Mouse (Mus musculus) macrophage (primary cell): ENCODE measurements around the gene Gm43720. TPM values are rescaled to one million over a fixed set of nuclear protein-coding genes. Genes with fewer than 3 reads are reported as not detected.

Experiments used
- H3K27ac ChIP-seq: fragments of 350-480 bp; formaldehyde crosslinking; 2 replicates; pipeline ENCODE4 v1.9.0; 2021
- H3K36me3 ChIP-seq: fragments of 350-480 bp; formaldehyde crosslinking; 2 replicates; pipeline ENCODE4 v1.9.0; 2021; ENCODE audit errors: inconsistent target
- H3K4me3 ChIP-seq: fragments of 350-480 bp; formaldehyde crosslinking; 2 replicates; pipeline ENCODE4 v1.9.0; 2021; ENCODE audit errors: inconsistent target
- H3K79me2 ChIP-seq: fragments of 350-480 bp; formaldehyde crosslinking; 2 replicates; pipeline ENCODE4 v1.9.0; 2021; ENCODE audit errors: inconsistent target
- WGBS: methylation state at CpG from one replicate; pipeline ENCODE4 v1.1.7; 2026; ENCODE audit warnings: inconsistent platforms; ENCODE audit not compliant: missing documents; 5-methylcytosine and 5-hydroxymethylcytosine counted together
- polyA plus RNA-seq: library from polyadenylated mRNA; stranded (reverse); fragments of 250-400 nt; gene quantifications from 3 replicates; pipeline ENCODE4 v1.2.4, GENCODE M21; 2018; ENCODE audit warnings: inconsistent platforms

Gene Gm43720
- polyA plus RNA-seq, 1 experiment from 2014 or later: not detected

DNA sequence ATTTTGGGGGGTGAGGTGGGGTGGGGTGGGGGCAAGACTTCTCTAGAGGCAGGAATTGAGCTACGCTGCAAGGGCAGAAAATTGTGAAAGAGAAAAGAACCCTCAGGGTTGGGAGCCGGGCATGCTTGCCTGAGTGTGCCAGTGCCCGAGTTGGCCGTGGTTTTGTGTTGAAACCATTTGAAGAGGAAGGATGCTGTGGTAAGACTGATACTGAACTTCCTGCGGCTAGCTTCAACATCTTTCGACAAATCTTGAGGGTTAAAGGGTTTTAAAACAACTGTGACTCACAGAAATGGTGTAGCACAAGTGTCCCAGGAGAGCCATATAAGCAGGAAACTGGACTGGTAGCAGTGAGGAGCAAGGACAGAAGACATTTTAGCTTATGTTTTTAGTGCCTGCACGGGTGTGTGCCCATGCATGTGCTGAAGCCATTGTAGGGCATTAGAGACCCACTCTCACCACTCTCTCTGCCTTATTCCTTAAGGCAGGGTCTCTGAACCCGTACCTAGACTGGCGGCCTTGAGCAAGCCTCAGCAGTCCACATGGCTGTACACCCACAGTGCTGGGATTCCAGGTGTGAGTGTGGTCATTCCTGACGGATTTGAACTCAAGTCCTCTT lies 22.7 kb downstream of the Gm43720 start:
- WGBS: 4% methylated on average over 10 of the region's 10 CpGs
- Histone ChIP-seq H3K4me3 (no peak overlapping the region; the same call in 1 of the 2 replicates), H3K79me2 (peaks cover 34% of the 10 kb centered on the region; the same call in 1 of the 2 replicates), H3K36me3 (peaks cover 23% of the 10 kb centered on the region), H3K27ac (peak overlapping the region; percentile 91)

GRCm38 (mm10) chr5:138256094-138256467 lies 23.7 kb downstream of the Gm43720 start:
- H3K4me3 ChIP-seq: peak overlapping the region; percentile 72
- peak overlapping the region; percentile 91 for H3K27ac ChIP-seq
- 5% methylated on average over 7 of the region's 7 CpGs for WGBS
- peaks cover 22% of the 10 kb centered on the region for H3K36me3 ChIP-seq
- peaks cover 24% of the 10 kb centered on the region; the same call in 1 of the 2 replicates for H3K79me2 ChIP-seq

DNA sequence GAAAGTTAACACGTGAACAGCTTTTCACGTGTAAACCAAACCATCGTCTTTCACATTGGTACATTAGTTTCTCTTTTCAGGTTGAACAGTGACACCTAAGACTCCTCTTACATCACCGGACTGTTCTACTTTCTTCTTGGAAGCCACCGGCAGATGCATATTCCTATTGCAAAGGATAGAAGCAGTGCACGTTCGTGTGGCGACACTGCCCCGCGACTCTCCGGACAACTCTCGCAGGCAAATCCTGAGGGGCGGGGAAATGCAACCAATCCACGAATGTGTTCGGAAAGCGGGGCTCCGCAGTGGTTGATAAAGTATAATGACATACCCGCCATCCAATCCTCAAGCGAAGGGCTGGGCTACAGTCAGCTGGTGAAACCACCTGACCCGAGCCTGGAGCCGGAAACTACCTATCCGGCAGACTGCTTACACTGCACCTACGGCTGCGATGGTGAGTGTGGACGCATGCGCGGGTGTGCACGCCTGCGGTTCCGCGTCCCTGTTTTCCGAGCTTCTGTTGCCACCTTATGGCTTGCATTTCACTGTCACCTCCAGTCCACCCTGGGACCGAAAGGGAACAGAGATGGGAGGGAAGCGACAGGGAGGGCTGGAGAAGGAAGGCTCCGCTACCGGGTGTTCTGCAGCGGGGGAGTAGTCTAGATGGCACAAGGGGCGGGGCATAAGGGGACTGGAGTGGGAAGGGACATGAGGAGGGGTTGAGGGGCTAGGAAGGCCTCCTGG lies 24.2 kb downstream of the Gm43720 start, which contains the start of gene Lamtor4:
Gene Lamtor4, plus strand, starts transcription at position 130 of the 741 bp plus-strand sequence.
- peak within 1 kb of the TSS; percentile 72 for H3K4me3 ChIP-seq
- H3K79me2 ChIP-seq: peaks cover 18% of the 10 kb centered on the region; the same call in 1 of the 2 replicates
- H3K36me3 ChIP-seq: peaks cover 18% of the 10 kb centered on the region
- H3K27ac ChIP-seq: peak within 1 kb of the TSS; percentile 91
- WGBS: 0% methylated on average over 38 of the region's 38 CpGs

GRCm38 (mm10) chr5:138253061-138253460 lies 26.7 kb downstream of the Gm43720 start:
- H3K4me3 ChIP-seq: no peak overlapping the region
- no peaks in the 10 kb centered on the region for H3K79me2 ChIP-seq
- WGBS: 90% methylated on average over 3 of the region's 3 CpGs
- no peak overlapping the region for H3K27ac ChIP-seq
- H3K36me3 ChIP-seq: peaks cover 6% of the 10 kb centered on the region; the same call in 1 of the 2 replicates

DNA sequence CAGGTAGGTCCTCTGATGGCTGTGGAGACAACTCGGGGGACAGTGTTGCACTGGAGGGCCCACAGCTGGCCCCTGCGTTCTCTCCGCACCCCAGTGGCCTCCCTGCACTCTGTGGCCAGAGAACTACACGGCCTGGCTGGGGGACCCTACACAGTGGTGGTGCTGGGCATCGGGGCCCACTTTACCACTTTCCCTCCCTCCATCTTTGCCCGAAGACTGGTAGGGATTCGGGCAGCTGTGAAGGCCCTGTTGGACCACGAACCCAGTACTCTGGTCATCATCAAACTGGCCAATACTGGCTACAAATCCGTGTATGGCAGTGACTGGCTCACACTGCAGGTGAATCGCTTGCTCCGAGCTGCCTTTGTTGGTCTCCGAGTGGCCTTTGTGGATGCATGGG lies 28.6 kb downstream of the Gm43720 start:
- Histone ChIP-seq H3K79me2 (no peaks in the 10 kb centered on the region), H3K36me3 (peaks cover 6% of the 10 kb centered on the region; the same call in 1 of the 2 replicates), H3K27ac (no peak overlapping the region), H3K4me3 (no peak overlapping the region)
- WGBS: 92% methylated on average over 12 of the region's 12 CpGs

GRCm38 (mm10) chr5:138241511-138241910 lies 38.2 kb downstream of the Gm43720 start:
- no peak overlapping the region for H3K4me3 ChIP-seq
- H3K27ac ChIP-seq: no peak overlapping the region
- no peaks in the 10 kb centered on the region for H3K79me2 ChIP-seq
- no peaks in the 10 kb centered on the region for H3K36me3 ChIP-seq
- 6% methylated on average over 2 of the region's 2 CpGs for WGBS

DNA sequence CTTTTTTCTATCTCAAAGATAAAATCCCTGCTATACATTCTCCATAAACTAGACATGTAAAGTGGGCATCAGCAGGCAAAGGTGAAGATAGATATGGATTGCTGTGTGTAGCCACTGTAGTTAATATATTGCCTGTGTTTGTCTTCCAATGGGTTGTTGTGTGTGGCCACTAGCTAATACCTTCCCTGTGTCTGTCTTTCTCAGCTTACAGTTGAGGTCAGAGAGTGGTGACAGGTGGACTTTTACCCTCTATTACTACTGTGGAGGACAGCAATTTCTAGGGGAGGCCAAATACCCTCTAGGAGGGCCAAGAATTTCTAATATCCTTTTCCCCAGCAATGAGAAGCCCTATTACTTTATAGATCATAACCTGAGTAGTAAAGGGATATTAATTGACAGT lies 45.5 kb downstream of the Gm43720 start:
- no peak overlapping the region for H3K27ac ChIP-seq
- no peaks in the 10 kb centered on the region for H3K36me3 ChIP-seq
- no peak overlapping the region for H3K4me3 ChIP-seq
- H3K79me2 ChIP-seq: no peaks in the 10 kb centered on the region; the same call in 1 of the 2 replicates

GRCm38 (mm10) chr5:138233778-138234177 lies 46.0 kb downstream of the Gm43720 start:
- Histone ChIP-seq H3K79me2 (no peaks in the 10 kb centered on the region; the same call in 1 of the 2 replicates), H3K4me3 (no peak overlapping the region), H3K27ac (no peak overlapping the region), H3K36me3 (no peaks in the 10 kb centered on the region)
- 93% methylated on average over 2 of the region's 2 CpGs for WGBS

DNA sequence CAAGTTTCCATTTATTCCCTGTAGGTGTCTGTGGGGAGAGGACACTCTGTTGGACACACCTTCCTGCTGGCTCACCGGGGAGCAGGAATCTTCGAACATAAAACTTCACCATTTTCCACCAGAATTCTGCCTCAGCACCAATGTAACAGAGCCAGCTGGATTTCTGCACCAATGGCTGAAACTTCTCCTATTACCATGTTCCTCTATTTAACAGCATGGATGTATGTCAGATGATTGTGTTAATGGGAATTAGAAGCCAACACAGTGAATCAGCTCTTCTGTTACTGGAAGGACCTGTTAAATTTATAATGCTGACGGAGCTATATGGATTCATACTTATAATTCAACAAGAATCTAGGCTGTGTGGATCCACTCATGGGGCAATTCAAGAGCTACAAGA lies 50.2 kb downstream of the Gm43720 start:
- Histone ChIP-seq H3K4me3 (peak overlapping the region; percentile 8; the same call in 1 of the 2 replicates), H3K27ac (peak overlapping the region; percentile 79), H3K79me2 (peaks cover 8% of the 10 kb centered on the region; the same call in 1 of the 2 replicates), H3K36me3 (no peaks in the 10 kb centered on the region)
- 54% methylated on average over 3 of the region's 3 CpGs for WGBS

DNA sequence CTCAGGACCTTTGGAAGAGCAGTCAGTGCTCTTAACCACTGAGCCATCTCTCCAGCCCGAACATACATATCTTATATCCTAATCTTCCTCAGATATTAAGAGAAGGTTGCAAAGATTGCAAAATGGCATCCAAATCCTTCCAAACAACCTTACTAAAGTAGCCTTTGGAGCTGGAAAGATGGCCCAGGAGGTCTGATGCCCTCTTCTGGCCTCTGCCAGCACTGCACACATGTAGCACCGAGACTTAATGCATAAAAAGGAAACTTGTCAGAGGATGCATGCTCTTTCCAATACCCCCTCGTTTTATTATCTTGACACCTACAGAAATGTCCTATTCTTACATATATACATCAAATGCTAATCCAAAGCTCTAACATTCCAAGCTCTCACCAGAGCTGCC lies 51.7 kb downstream of the Gm43720 start:
- Histone ChIP-seq H3K27ac (peak overlapping the region; percentile 79), H3K36me3 (no peaks in the 10 kb centered on the region), H3K4me3 (no peak overlapping the region), H3K79me2 (peaks cover 15% of the 10 kb centered on the region; the same call in 1 of the 2 replicates)
- WGBS: 29% methylated on average over 3 of the region's 3 CpGs

DNA sequence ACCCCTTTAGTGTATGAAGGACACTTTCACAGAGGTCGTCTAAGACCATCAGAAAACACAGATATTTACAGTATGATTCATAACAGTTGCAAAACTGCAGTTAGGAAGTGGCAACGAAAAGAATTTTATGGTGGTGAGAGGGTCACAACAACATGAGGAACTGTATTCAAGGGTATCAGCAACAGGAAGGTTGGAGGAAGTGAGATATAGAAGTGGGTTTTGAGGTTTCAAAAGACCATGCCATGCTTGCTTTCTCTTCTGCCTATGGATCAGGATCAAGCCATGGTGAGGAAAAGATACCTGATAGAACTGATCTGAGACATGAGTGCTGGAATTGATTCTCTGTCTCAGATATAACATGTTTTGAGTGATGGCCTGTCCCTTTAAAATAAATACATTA lies 52.4 kb downstream of the Gm43720 start:
- Histone ChIP-seq H3K4me3 (no peak overlapping the region), H3K27ac (peak overlapping the region; percentile 79), H3K36me3 (no peaks in the 10 kb centered on the region), H3K79me2 (peaks cover 15% of the 10 kb centered on the region; the same call in 1 of the 2 replicates)
- 0% methylated on average over 2 of the region's 2 CpGs for WGBS

- Histone ChIP-seq H3K36me3 (no peaks in the 10 kb centered on the region), H3K27ac (peak overlapping the region; percentile 79), H3K79me2 (peaks cover 15% of the 10 kb centered on the region; the same call in 1 of the 2 replicates), H3K4me3 (no peak overlapping the region)
- 17% methylated on average over 4 of the region's 4 CpGs for WGBS
Observed at GRCm38 (mm10) chr5:138226491-138226890, 53.3 kb downstream of the Gm43720 start.

DNA sequence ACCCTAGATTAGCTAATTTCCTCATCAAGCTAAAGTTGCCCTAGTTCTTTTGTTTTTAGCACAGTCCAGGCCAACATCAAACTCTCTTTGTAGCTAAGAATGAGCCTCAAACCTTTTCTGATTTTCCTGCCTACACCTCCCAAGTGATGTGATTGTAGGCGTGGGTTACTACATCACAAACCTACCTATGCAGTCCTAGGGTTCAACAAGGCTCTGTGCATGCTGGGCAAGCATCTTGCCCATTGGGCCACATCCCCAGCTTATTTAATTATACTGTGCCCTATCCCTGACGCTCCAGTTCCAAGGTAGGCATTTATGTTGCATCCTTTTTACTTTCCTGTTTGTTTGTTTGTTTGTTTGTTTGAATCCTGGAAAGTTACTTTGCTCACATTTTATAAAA lies 54.1 kb downstream of the Gm43720 start, which contains the start of gene Nxpe5:
Gene Nxpe5, plus strand, starts transcription at position 199 of the 400 bp plus-strand sequence.
- H3K79me2 ChIP-seq: peaks cover 15% of the 10 kb centered on the region; the same call in 1 of the 2 replicates
- H3K4me3 ChIP-seq: no peak within 1 kb of the TSS
- H3K27ac ChIP-seq: peak within 1 kb of the TSS; percentile 79
- 29% methylated on average over 2 of the region's 2 CpGs for WGBS
- H3K36me3 ChIP-seq: no peaks in the 10 kb centered on the region

GRCm38 (mm10) chr5:138223287-138223686 lies 56.5 kb downstream of the Gm43720 start:
- Histone ChIP-seq H3K4me3 (no peak overlapping the region), H3K36me3 (no peaks in the 10 kb centered on the region), H3K79me2 (peaks cover 15% of the 10 kb centered on the region; the same call in 1 of the 2 replicates), H3K27ac (no peak overlapping the region)
- 10% methylated on average over 3 of the region's 3 CpGs for WGBS

- H3K36me3 ChIP-seq: no peaks in the 10 kb centered on the region
- 16% methylated on average over 4 of the region's 4 CpGs for WGBS
- no peak overlapping the region for H3K27ac ChIP-seq
- no peak overlapping the region for H3K4me3 ChIP-seq
- peaks cover 15% of the 10 kb centered on the region; the same call in 1 of the 2 replicates for H3K79me2 ChIP-seq
Observed at GRCm38 (mm10) chr5:138222111-138222510, 57.6 kb downstream of the Gm43720 start.
